ENCODE assay signal across 23 mouse cellular contexts in the genomic region with DNA sequence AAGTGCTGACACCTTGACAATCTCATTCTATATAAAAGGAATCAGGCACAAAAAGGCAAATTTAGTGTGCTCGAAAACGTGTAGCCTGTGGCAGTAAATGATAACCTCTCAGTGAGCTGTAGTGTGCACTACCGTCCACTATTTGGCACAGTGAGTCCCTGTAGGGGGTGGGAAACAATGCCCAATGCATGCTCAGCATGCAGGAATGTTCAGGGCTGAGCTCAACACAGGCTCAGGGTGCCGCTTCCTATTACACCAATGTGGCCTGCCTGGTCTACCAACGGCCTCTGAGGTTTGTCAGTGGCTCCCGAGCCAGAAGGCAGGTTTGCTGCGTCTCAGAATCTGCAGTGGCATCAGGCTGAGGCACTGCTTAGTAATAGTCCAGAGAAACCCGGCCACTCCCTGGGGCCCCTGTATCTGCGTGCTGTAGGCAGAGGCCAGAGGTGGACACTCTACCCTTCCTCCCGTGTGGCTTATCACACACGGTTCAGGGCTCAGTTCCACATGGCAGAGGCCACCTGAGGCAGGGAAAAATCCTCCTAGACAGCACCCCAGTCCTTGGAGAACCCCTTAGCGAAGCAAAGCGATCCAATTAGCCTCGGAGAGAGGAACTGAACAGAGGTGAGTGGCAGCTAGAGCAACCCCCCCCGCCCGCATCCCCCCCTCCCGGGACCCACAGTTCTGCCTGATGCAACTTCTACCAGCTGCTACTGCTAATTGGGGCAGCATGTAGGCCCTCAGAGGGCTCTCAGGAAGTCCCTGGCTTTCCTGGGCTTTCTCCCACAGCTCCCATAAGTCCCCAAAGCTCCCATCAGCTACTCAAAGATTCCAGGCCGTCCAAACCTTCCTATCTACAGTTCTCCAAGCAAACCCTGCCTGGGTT.
DNase-seq lines count a peak whose midpoint lies in the region; ATAC-seq and TF ChIP-seq lines count a peak whose summit lies in the region.
"Had no signal": no experiment of that assay in that cellular context is flagged by ENCODE, and none has a peak within 500 bp of the region (broad histone marks: within the 10 kb centered on the region; RNA-seq: fewer than 3 reads in every experiment).

No protein-coding gene starts in this region.

- peaks cover 46% of the 10 kb centered on the region for H3K27me3 ChIP-seq in forebrain, embryonic 10.5 days (ENCODE audit: poor library complexity, severe bottlenecking)
- H3K27me3 ChIP-seq in forebrain, postnatal 0 days (ENCODE audit: insufficient read depth, low read length), result no peaks in the 10 kb centered on the region
- no peaks in the 10 kb centered on the region for H3K27me3 ChIP-seq in intestine, postnatal 0 days (replicated peaks; ENCODE audit: control insufficient read depth, insufficient read depth, low read length)
- no peaks in the 10 kb centered on the region for H3K27me3 ChIP-seq in stomach, embryonic 15.5 days (replicated peaks)
- H3K27me3 ChIP-seq: embryonic facial prominence, embryonic 15.5 days; forebrain, embryonic 15.5 days; hindbrain, embryonic 15.5 days; midbrain, embryonic 13.5 days had no signal

- no peak for TF ChIP-seq CTCF in forebrain, postnatal 0 days (IDR thresholded peaks at IDR 0.05; ENCODE audit: low read depth)
- no peak; the same call in 1 of the 2 replicates for TF ChIP-seq CTCF in intestine, postnatal 0 days (IDR thresholded peaks at IDR 0.05; ENCODE audit: low read depth)

- no peak for ATAC-seq in forebrain, postnatal 0 days
- ATAC-seq in intestine, postnatal 0 days, result peak; percentile 76
- no peak for ATAC-seq in stomach, embryonic 15.5 days (ENCODE audit: insufficient read depth, low FRiP score, low read depth)

- no peak for DNase-seq in forebrain, embryonic 10.5 days (ENCODE audit: extremely low spot score, low spot score)
- DNase-seq in forebrain, postnatal 0 days, result no peak
- DNase-seq in 3T3-L1 (ENCODE audit: low read depth, low spot score), result peak; percentile 62
- DNase-seq in adrenal gland, postnatal 10 days, result no peak
- no peak for DNase-seq in spleen, adult 18-20 months
- DNase-seq: cerebellum, adult 8-10 months; cerebellum, postnatal 36 days; embryo, embryonic 11 days; gastrocnemius, postnatal 25 days; kidney, adult 18-20 months; lung, embryonic 14.5 days; right cerebral cortex, postnatal 25 days; thymus, adult 18-20 months; thymus, postnatal 36 days had no signal

- no peak overlapping the region for H3K9ac ChIP-seq in forebrain, postnatal 0 days
- H3K9ac ChIP-seq in intestine, postnatal 0 days (ENCODE audit: low read depth, low read length), result no peak overlapping the region
- no peak overlapping the region for H3K9ac ChIP-seq in stomach, embryonic 15.5 days
- H3K9ac ChIP-seq: embryonic facial prominence, embryonic 15.5 days; forebrain, embryonic 15.5 days; hindbrain, embryonic 15.5 days; liver, embryonic 14.5 days; lung, embryonic 14.5 days; midbrain, embryonic 13.5 days had no signal

- H3K27ac ChIP-seq in forebrain, embryonic 10.5 days, result peak overlapping the region; percentile 44; the same call in 1 of the 2 replicates
- H3K27ac ChIP-seq in forebrain, postnatal 0 days (ENCODE audit: low read depth, low read length), result no peak overlapping the region
- H3K27ac ChIP-seq in intestine, postnatal 0 days (ENCODE audit: low read depth, low read length), result peak overlapping the region; percentile 24
- 0 out of 2 replicates have a peak overlapping the region, but pooled peaks have one; percentile 7 for H3K27ac ChIP-seq in stomach, embryonic 15.5 days
- H3K27ac ChIP-seq: hindbrain, embryonic 15.5 days; kidney, postnatal 0 days; liver, embryonic 14.5 days had no signal

- peaks cover 4% of the 10 kb centered on the region; the same call in 1 of the 2 replicates for H3K9me3 ChIP-seq in forebrain, embryonic 10.5 days
- no peaks in the 10 kb centered on the region for H3K9me3 ChIP-seq in forebrain, postnatal 0 days (ENCODE audit: low read length)
- no peaks in the 10 kb centered on the region for H3K9me3 ChIP-seq in intestine, postnatal 0 days (ENCODE audit: control insufficient read depth)
- H3K9me3 ChIP-seq in stomach, embryonic 15.5 days, result no peaks in the 10 kb centered on the region
- H3K9me3 ChIP-seq: embryonic facial prominence, embryonic 15.5 days; forebrain, embryonic 15.5 days; hindbrain, embryonic 15.5 days; midbrain, embryonic 13.5 days had no signal

- WGBS in forebrain, embryonic 10.5 days, result 86% methylated on average over 18 of the region's 18 CpGs
- 81% methylated on average over 18 of the region's 18 CpGs for WGBS in forebrain, postnatal 0 days
- 62% methylated on average over 18 of the region's 18 CpGs for WGBS in intestine, postnatal 0 days
- 85% methylated on average over 18 of the region's 18 CpGs for WGBS in stomach, embryonic 15.5 days

- peaks cover 37% of the 10 kb centered on the region for H3K4me1 ChIP-seq in forebrain, embryonic 10.5 days
- H3K4me1 ChIP-seq in forebrain, postnatal 0 days (ENCODE audit: insufficient read depth), result 0 out of 2 replicates have a peak, but pooled peaks cover 5% of the 10 kb centered on the region
- peaks cover 13% of the 10 kb centered on the region for H3K4me1 ChIP-seq in intestine, postnatal 0 days (replicated peaks; ENCODE audit: control insufficient read depth, insufficient read depth, low read length)
- H3K4me1 ChIP-seq in stomach, embryonic 15.5 days, result peaks cover 20% of the 10 kb centered on the region

- no peak overlapping the region for H3K4me2 ChIP-seq in forebrain, postnatal 0 days (ENCODE audit: low read depth)
- no peak overlapping the region for H3K4me2 ChIP-seq in intestine, postnatal 0 days (replicated peaks; ENCODE audit: low read depth)
- no peak overlapping the region for H3K4me2 ChIP-seq in stomach, embryonic 15.5 days
- H3K4me2 ChIP-seq: heart, embryonic 11.5 days had no signal

- H3K4me3 ChIP-seq in forebrain, embryonic 10.5 days, result no peak overlapping the region
- H3K4me3 ChIP-seq in forebrain, postnatal 0 days (ENCODE audit: low read depth, low read length), result no peak overlapping the region
- no peak overlapping the region for H3K4me3 ChIP-seq in intestine, postnatal 0 days (ENCODE audit: low read depth, low read length)
- H3K4me3 ChIP-seq in stomach, embryonic 15.5 days (replicated peaks), result no peak overlapping the region
- H3K4me3 ChIP-seq: embryonic facial prominence, embryonic 15.5 days; forebrain, embryonic 15.5 days; hindbrain, embryonic 15.5 days; midbrain, embryonic 13.5 days had no signal

- no peaks in the 10 kb centered on the region for H3K36me3 ChIP-seq in forebrain, embryonic 10.5 days (replicated peaks)
- H3K36me3 ChIP-seq in forebrain, postnatal 0 days (ENCODE audit: insufficient read depth), result no peaks in the 10 kb centered on the region
- H3K36me3 ChIP-seq in intestine, postnatal 0 days (ENCODE audit: control insufficient read depth, insufficient read depth), result no peaks in the 10 kb centered on the region; the same call in 1 of the 2 replicates
- H3K36me3 ChIP-seq in stomach, embryonic 15.5 days, result no peaks in the 10 kb centered on the region
- H3K36me3 ChIP-seq: forebrain, embryonic 15.5 days; hindbrain, embryonic 15.5 days; midbrain, embryonic 13.5 days had no signal
